Comparison of ENCODE assay signal across 8 mouse cellular contexts in the genomic region with DNA sequence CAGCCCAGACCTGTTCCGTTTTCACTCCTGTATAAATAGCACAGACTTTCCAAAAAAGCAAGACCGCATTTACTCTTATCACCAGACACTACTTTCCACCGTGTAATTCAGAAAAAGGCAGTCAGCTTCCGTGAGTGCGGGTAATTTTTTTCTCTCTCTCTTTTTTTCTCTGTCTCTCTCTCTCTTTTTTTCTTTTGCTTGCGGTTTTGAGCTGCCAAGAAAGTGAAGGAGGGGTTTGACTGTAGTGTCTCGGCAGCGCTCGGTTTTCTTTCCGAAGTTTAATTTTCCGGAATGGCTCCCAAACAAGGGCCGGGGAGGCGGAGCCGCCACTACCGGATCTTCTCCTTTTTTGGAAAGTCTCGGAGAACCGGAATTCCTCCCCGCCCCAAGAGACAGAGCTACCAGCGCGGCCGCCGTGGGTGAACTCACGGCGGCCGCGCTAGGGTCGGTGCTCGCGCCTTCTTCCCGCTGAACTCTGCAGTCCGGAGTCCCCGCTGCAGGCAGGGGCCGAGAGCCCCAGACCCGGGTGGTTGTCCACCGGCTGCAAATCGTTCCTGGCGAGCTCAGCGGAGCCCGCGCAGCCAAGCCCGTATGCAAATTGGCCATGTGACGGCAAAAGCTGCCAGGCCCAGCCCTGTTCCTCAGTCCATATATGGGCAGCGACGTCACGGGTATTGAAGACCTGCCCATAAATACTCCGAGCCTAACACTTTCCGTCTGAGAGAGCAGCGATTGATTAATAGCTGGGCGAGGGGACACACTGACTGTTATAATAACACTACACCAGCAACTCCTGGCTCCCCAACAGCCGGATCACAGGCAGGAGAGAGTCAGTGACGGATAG. TPM values are rescaled to one million over a fixed set of nuclear protein-coding genes. Genes with fewer than 3 reads are reported as not detected.
DNase-seq lines count a peak whose midpoint lies in the region; ATAC-seq lines count a peak whose summit lies in the region.

No protein-coding gene starts in this region.

- H3K4me2 ChIP-seq in hindbrain, embryonic 14.5 days (replicated peaks), result peak overlapping the region; percentile 93

- ATAC-seq in hindbrain, embryonic 14.5 days (ENCODE audit: low FRiP score), result peak; percentile 85

- WGBS in hindbrain, embryonic 14.5 days, result under 1% methylated on average over 51 of the region's 51 CpGs

- H3K27ac ChIP-seq in hindbrain, embryonic 14.5 days, result no peak overlapping the region

- H3K9ac ChIP-seq in hindbrain, embryonic 14.5 days, result peak overlapping the region; percentile 42

- DNase-seq in NIH3T3 (ENCODE audit: low read depth), result peak; percentile 96
- peak; percentile 95 for DNase-seq in cerebellum, postnatal 10 days
- peak; percentile 81 to 82 for DNase-seq in frontal cortex, postnatal 14 days (ENCODE audit: low spot score in 2 of 2)
- peak; percentile 74 for DNase-seq in hindbrain, embryonic 14.5 days (ENCODE audit: low spot score)
- DNase-seq in layer of hippocampus, postnatal 36 days, result peak; percentile 88
- DNase-seq in lung, postnatal 36 days, result peak; percentile 97
- peak; percentile 94 for DNase-seq in retina, postnatal 1 day
- DNase-seq in urinary bladder, adult 18-20 months (ENCODE audit: low spot score in 2 of 2), result peak; percentile 85 to 88

- H3K27me3 ChIP-seq in hindbrain, embryonic 14.5 days (ENCODE audit: control insufficient read depth, insufficient read depth, low read length), result peaks cover 100% of the 10 kb centered on the region

- no peaks in the 10 kb centered on the region for H3K9me3 ChIP-seq in hindbrain, embryonic 14.5 days (ENCODE audit: control insufficient read depth, low read length)

- H3K36me3 ChIP-seq in hindbrain, embryonic 14.5 days (replicated peaks; ENCODE audit: control insufficient read depth, insufficient read depth), result no peaks in the 10 kb centered on the region

- H3K4me3 ChIP-seq in hindbrain, embryonic 14.5 days (replicated peaks; ENCODE audit: low read length), result peak overlapping the region; percentile 59

- peaks cover 27% of the 10 kb centered on the region for H3K4me1 ChIP-seq in hindbrain, embryonic 14.5 days (replicated peaks; ENCODE audit: control insufficient read depth, insufficient read depth, low read length)

RNA-seq across cellular contexts. Expression of a gene that starts 2.1 kb away (rescaled TPM):
- polyA plus RNA-seq in hindbrain, embryonic 14.5 days (2014; fragmentation: Nextera tagmentation; extraction: Ambion mirVana), result 1.2 and 1.8 TPM in 2 replicates
- total RNA-seq in layer of hippocampus, postnatal 36 days (2021), result 1 to 10 TPM; 1.8 to 4.0 TPM

RNA-seq across cellular contexts. Expression of a gene that starts 11.4 kb away (rescaled TPM):
- polyA plus RNA-seq in hindbrain, embryonic 14.5 days (2014; fragmentation: Nextera tagmentation; extraction: Ambion mirVana), result 99.1 and 104 TPM in 2 replicates
- total RNA-seq in layer of hippocampus, postnatal 36 days (2021), result 10 to 100 TPM; 34.6 to 37.6 TPM
